Mouse (Mus musculus) midbrain, embryonic 14.5 days (tissue): ENCODE measurements at regions not wholly inside any gene's neighbourhood (a gene's known extent, or its start where the extent isn't known, plus 50 kb on each side); places are given as distances from the start of the nearest gene placed in this dataset.

Experiments
- ATAC-seq: fragments of 200-750 bp; cut with Nextera tagmentation; 2 replicates; pipeline ENCODE4 v1.8.0; 2017; ENCODE audit warnings: moderate number of reproducible peaks, moderate library complexity; ENCODE audit not compliant: low FRiP score, low TSS enrichment
- DNase-seq: peaks from one replicate; pipeline ENCODE4 v3.0.0-alpha.2; 2015
- H3K27ac ChIP-seq: fragments of 300-500 bp; sonication (generic); replicated peaks from 2 replicates; pipeline ENCODE4 v1.5.1; 2014; ENCODE audit warnings: mild to moderate bottlenecking, low read depth, low read length, moderate library complexity
- H3K27me3 ChIP-seq: fragments of 300-500 bp; sonication (generic); 2 replicates; pipeline ENCODE4 v1.6.1; 2014; ENCODE audit warnings: low read length, control low read depth, mixed read lengths; ENCODE audit not compliant: control insufficient read depth, insufficient read depth
- H3K36me3 ChIP-seq: fragments of 300-500 bp; sonication (generic); 2 replicates; pipeline ENCODE4 v1.6.1; 2014; ENCODE audit warnings: low read length, control low read depth; ENCODE audit not compliant: control insufficient read depth, insufficient read depth
- H3K4me1 ChIP-seq: fragments of 300-500 bp; sonication (generic); 2 replicates; pipeline ENCODE4 v1.6.1; 2014; ENCODE audit warnings: mild to moderate bottlenecking, antibody characterized with exemption, low read length, control low read depth; ENCODE audit not compliant: control insufficient read depth, insufficient read depth
- H3K4me2 ChIP-seq: fragments of 300-500 bp; sonication (generic); 2 replicates; pipeline ENCODE4 v1.6.1; 2014; ENCODE audit warnings: mild to moderate bottlenecking, low read length, moderate library complexity
- H3K4me3 ChIP-seq: fragments of 300-500 bp; sonication (generic); replicated peaks from 2 replicates; pipeline ENCODE4 v1.5.1; 2014; ENCODE audit warnings: low read depth, low read length
- H3K9ac ChIP-seq: fragments of 300-500 bp; sonication (generic); replicated peaks from 2 replicates; pipeline ENCODE4 v1.6.1; 2014; ENCODE audit warnings: mild to moderate bottlenecking, low read length, moderate library complexity
- H3K9me3 ChIP-seq: fragments of 300-500 bp; sonication (generic); 2 replicates; pipeline ENCODE4 v1.6.1; 2016; ENCODE audit warnings: low read length, control low read depth, mixed read lengths; ENCODE audit not compliant: control insufficient read depth
- whole genome bisulfite sequencing: fragments of 180-500 bp; shearing (Covaris S2); extraction: QIAGEN DNeasy Blood & Tissue Kit; methylation state at CpG from one replicate; pipeline ENCODE4 v1.1.7; 2014; 5-methylcytosine and 5-hydroxymethylcytosine counted together

DNA sequence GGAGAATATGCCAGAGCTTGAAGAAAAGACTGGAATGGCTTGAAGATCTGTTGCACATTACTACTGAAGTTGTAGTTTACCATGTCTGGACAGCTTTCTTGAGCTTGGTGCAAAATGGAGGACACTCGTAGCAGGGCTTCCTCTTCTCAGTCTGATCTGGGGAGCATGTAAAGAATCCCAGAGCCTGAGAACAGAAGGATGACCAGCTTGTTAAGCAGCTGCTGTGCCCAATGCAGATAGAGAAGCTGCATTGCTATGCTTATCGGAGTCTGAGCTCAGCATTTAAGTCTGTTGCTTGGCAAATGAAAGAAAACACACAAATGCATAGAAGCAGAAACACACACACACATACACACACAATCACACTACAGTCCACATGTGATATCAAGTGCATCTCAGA is 76.9 kb upstream of the Tnc start:
- H3K27me3 ChIP-seq, result no peaks in the 10 kb centered on the region
- no peak overlapping the region for H3K4me2 ChIP-seq
- no peak overlapping the region for H3K27ac ChIP-seq
- no peaks in the 10 kb centered on the region for H3K9me3 ChIP-seq
- ATAC-seq (no peak), DNase-seq (no peak)
- no peak overlapping the region for H3K4me3 ChIP-seq
- no peaks in the 10 kb centered on the region for H3K4me1 ChIP-seq
- no peak overlapping the region for H3K9ac ChIP-seq
- H3K36me3 ChIP-seq, result no peaks in the 10 kb centered on the region
- 93% methylated on average over 2 of the region's 2 CpGs for WGBS

DNA sequence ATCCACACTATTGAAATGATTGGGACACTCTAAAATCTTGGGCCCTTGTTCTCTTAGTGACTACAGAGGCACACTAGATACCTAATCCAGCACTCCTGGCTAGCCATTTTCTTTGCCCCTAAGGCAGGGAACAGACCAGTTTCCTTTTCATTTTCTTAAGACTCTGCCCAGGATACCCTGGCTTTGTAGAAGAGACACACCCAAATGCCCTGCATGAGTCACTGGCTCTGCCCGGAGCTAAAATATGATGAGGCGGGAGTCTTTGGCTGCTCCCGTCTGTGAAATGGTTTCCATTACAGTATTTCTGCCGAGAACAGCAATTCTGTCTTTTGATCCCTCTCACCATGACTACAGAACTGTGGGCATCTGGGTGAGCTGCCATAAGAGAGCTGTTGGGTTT is 51.4 kb upstream of the Tnc start:
- no peaks in the 10 kb centered on the region for H3K9me3 ChIP-seq
- no peak for DNase-seq
- H3K9ac ChIP-seq, result no peak overlapping the region
- no peak overlapping the region for H3K4me2 ChIP-seq
- ATAC-seq, result no peak
- no peak overlapping the region for H3K27ac ChIP-seq
- H3K4me1 ChIP-seq, result no peaks in the 10 kb centered on the region
- no peaks in the 10 kb centered on the region for H3K27me3 ChIP-seq
- 92% methylated on average over 4 of the region's 4 CpGs for WGBS
- H3K36me3 ChIP-seq, result no peaks in the 10 kb centered on the region
- no peak overlapping the region for H3K4me3 ChIP-seq
